Mouse (Mus musculus): ENCODE results near the gene 1810055G02Rik.

- TF ChIP-seq CTCF (IDR thresholded peaks at IDR 0.05; ENCODE audit: low read depth, low read length) (no peak), GATA1 (IDR thresholded peaks at IDR 0.05; ENCODE audit: borderline replicate concordance, low read length) (no peak), TAL1 (conservative IDR thresholded peaks at IDR 0.05; ENCODE audit: low read depth, low read length) (no peak), POLR2AphosphoS5 (IDR thresholded peaks at IDR 0.05; ENCODE audit: insufficient replicate concordance, low read depth, low read length) (no peak)
These were observed 10.1 kb upstream of the 1810055G02Rik start for GRCm38 (mm10) chr19:3698035-3698434.

Data from G1E (cell line).